Mouse (Mus musculus) midbrain, embryonic 13.5 days (tissue): ENCODE measurements around the gene Phospho1. TPM values are rescaled to one million over a fixed set of nuclear protein-coding genes. Genes with fewer than 3 reads are reported as not detected.
"Not testable (repeated sequence)": the region's sequence is repeated elsewhere in the genome, so short reads cannot be mapped to it uniquely, and the experiment has no call there.

Experiments
- ATAC-seq: fragments of 200-750 bp; cut with Nextera tagmentation; 2 replicates; pipeline ENCODE4 v1.8.0; 2017; ENCODE audit warnings: mild to moderate bottlenecking, moderate TSS enrichment, moderate library complexity
- H3K27ac ChIP-seq: fragments of 300-500 bp; sonication (generic); 2 replicates; pipeline ENCODE4 v1.5.1; 2015; ENCODE audit warnings: inconsistent platforms, mild to moderate bottlenecking, moderate library complexity
- H3K27me3 ChIP-seq: fragments of 300-500 bp; sonication (generic); 2 replicates; pipeline ENCODE4 v1.6.1; 2015; ENCODE audit warnings: mild to moderate bottlenecking, inconsistent platforms
- H3K36me3 ChIP-seq: fragments of 300-500 bp; sonication (generic); 2 replicates; pipeline ENCODE4 v1.6.1; 2015; ENCODE audit warnings: mild to moderate bottlenecking, inconsistent platforms
- H3K4me1 ChIP-seq: fragments of 300-500 bp; sonication (generic); replicated peaks from 2 replicates; pipeline ENCODE4 v1.6.1; 2015; ENCODE audit warnings: inconsistent platforms
- H3K4me2 ChIP-seq: fragments of 300-500 bp; sonication (generic); replicated peaks from 2 replicates; pipeline ENCODE4 v1.6.1; 2015; ENCODE audit warnings: moderate library complexity, mild to moderate bottlenecking, inconsistent platforms
- H3K4me3 ChIP-seq: fragments of 300-500 bp; sonication (generic); replicated peaks from 2 replicates; pipeline ENCODE4 v1.5.1; 2015; ENCODE audit warnings: mild to moderate bottlenecking, inconsistent platforms
- H3K9ac ChIP-seq: fragments of 300-500 bp; sonication (generic); replicated peaks from 2 replicates; pipeline ENCODE4 v1.6.1; 2015; ENCODE audit warnings: mild to moderate bottlenecking, inconsistent platforms
- H3K9me3 ChIP-seq: fragments of 300-500 bp; sonication (generic); 2 replicates; pipeline ENCODE4 v1.6.1; 2016; ENCODE audit warnings: mild to moderate bottlenecking, inconsistent platforms
- WGBS: fragments of 180-500 bp; shearing (Covaris S2); methylation state at CpG from one replicate; pipeline ENCODE4 v1.1.7; 2015; 5-methylcytosine and 5-hydroxymethylcytosine counted together
- polyA plus RNA-seq: library from polyadenylated mRNA; unstranded; fragments of >200 nt; fragmentation: Nextera tagmentation; extraction: Ambion mirVana; gene quantifications from 2 replicates; pipeline ENCODE4 v1.2.1, GENCODE M21; 2015

Gene Phospho1
- polyA plus RNA-seq, 1 experiment from 2014 or later: not detected

GRCm38 (mm10) chr11:95879861-95880260 lies 55.6 kb downstream of the Phospho1 start:
- H3K27me3 ChIP-seq: peaks cover 15% of the 10 kb centered on the region
- WGBS: 93% methylated on average over 2 of the region's 2 CpGs
- not testable (repeated sequence) for H3K27ac ChIP-seq, H3K4me2 ChIP-seq, H3K9ac ChIP-seq, H3K4me3 ChIP-seq, ATAC-seq, H3K9me3 ChIP-seq, H3K36me3 ChIP-seq, H3K4me1 ChIP-seq

Other genes starting within 250 kb of the Phospho1 start
- 13.8 and 17.2 TPM in 2 replicates for gene Ngfr, start 236.8 kb upstream of the Phospho1 start, polyA plus RNA-seq
- 168 and 179 TPM in 2 replicates for gene Phb, start 157.5 kb upstream of the Phospho1 start, polyA plus RNA-seq
- 29.0 and 32.1 TPM in 2 replicates for gene Zfp652, start 111.8 kb upstream of the Phospho1 start, polyA plus RNA-seq
- gene B130006D01Rik, start 100.9 kb upstream of the Phospho1 start, polyA plus RNA-seq: 1.5 and 2.0 TPM in 2 replicates
- gene Gngt2, start 12.7 kb downstream of the Phospho1 start, polyA plus RNA-seq: 2.7 and 3.8 TPM in 2 replicates
- 1.1 and 1.6 TPM in 2 replicates for gene Abi3, start 18.0 kb downstream of the Phospho1 start, polyA plus RNA-seq
- not detected in 2 replicates for gene B4galnt2, start 90.4 kb downstream of the Phospho1 start, polyA plus RNA-seq
- gene Igf2bp1, start 181.4 kb downstream of the Phospho1 start, polyA plus RNA-seq: 40.2 and 40.6 TPM in 2 replicates
- gene Gip, start 200.0 kb downstream of the Phospho1 start, polyA plus RNA-seq: not detected in 2 replicates
- gene Snf8, start 210.4 kb downstream of the Phospho1 start, polyA plus RNA-seq: 133 and 142 TPM in 2 replicates
- 28.9 and 34.0 TPM in 2 replicates for gene Ube2z, start 240.9 kb downstream of the Phospho1 start, polyA plus RNA-seq